Mouse (Mus musculus) midbrain, embryonic 14.5 days (tissue): ENCODE measurements around the gene Dnajc30. TPM values are rescaled to one million over a fixed set of nuclear protein-coding genes. Genes with fewer than 3 reads are reported as not detected.
A peak's percentile ranks its signal among the peaks of the same experiment; 100 is the strongest.

Experiments
- ATAC-seq: fragments of 200-750 bp; cut with Nextera tagmentation; 2 replicates; pipeline ENCODE4 v1.8.0; 2017; ENCODE audit warnings: moderate number of reproducible peaks, moderate library complexity; ENCODE audit not compliant: low FRiP score, low TSS enrichment
- DNase-seq: peaks from one replicate; pipeline ENCODE4 v3.0.0-alpha.2; 2015
- H3K27ac ChIP-seq: fragments of 300-500 bp; sonication (generic); replicated peaks from 2 replicates; pipeline ENCODE4 v1.5.1; 2014; ENCODE audit warnings: mild to moderate bottlenecking, low read depth, low read length, moderate library complexity
- H3K27me3 ChIP-seq: fragments of 300-500 bp; sonication (generic); 2 replicates; pipeline ENCODE4 v1.6.1; 2014; ENCODE audit warnings: low read length, control low read depth, mixed read lengths; ENCODE audit not compliant: control insufficient read depth, insufficient read depth
- H3K36me3 ChIP-seq: fragments of 300-500 bp; sonication (generic); 2 replicates; pipeline ENCODE4 v1.6.1; 2014; ENCODE audit warnings: low read length, control low read depth; ENCODE audit not compliant: control insufficient read depth, insufficient read depth
- H3K4me1 ChIP-seq: fragments of 300-500 bp; sonication (generic); 2 replicates; pipeline ENCODE4 v1.6.1; 2014; ENCODE audit warnings: mild to moderate bottlenecking, antibody characterized with exemption, low read length, control low read depth; ENCODE audit not compliant: control insufficient read depth, insufficient read depth
- H3K4me2 ChIP-seq: fragments of 300-500 bp; sonication (generic); 2 replicates; pipeline ENCODE4 v1.6.1; 2014; ENCODE audit warnings: mild to moderate bottlenecking, low read length, moderate library complexity
- H3K4me3 ChIP-seq: fragments of 300-500 bp; sonication (generic); replicated peaks from 2 replicates; pipeline ENCODE4 v1.5.1; 2014; ENCODE audit warnings: low read depth, low read length
- H3K9ac ChIP-seq: fragments of 300-500 bp; sonication (generic); replicated peaks from 2 replicates; pipeline ENCODE4 v1.6.1; 2014; ENCODE audit warnings: mild to moderate bottlenecking, low read length, moderate library complexity
- H3K9me3 ChIP-seq: fragments of 300-500 bp; sonication (generic); 2 replicates; pipeline ENCODE4 v1.6.1; 2016; ENCODE audit warnings: low read length, control low read depth, mixed read lengths; ENCODE audit not compliant: control insufficient read depth
- WGBS: fragments of 180-500 bp; shearing (Covaris S2); extraction: QIAGEN DNeasy Blood & Tissue Kit; methylation state at CpG from one replicate; pipeline ENCODE4 v1.1.7; 2014; 5-methylcytosine and 5-hydroxymethylcytosine counted together
- polyA plus RNA-seq: library from polyadenylated mRNA; unstranded; fragments of >200 nt; fragmentation: Nextera tagmentation; extraction: Ambion mirVana; gene quantifications from 2 replicates; pipeline ENCODE4 v1.2.1, GENCODE M21; 2014

The Dnajc30 gene
- polyA plus RNA-seq = 47.3 and 49.3 TPM in 2 replicates

DNA sequence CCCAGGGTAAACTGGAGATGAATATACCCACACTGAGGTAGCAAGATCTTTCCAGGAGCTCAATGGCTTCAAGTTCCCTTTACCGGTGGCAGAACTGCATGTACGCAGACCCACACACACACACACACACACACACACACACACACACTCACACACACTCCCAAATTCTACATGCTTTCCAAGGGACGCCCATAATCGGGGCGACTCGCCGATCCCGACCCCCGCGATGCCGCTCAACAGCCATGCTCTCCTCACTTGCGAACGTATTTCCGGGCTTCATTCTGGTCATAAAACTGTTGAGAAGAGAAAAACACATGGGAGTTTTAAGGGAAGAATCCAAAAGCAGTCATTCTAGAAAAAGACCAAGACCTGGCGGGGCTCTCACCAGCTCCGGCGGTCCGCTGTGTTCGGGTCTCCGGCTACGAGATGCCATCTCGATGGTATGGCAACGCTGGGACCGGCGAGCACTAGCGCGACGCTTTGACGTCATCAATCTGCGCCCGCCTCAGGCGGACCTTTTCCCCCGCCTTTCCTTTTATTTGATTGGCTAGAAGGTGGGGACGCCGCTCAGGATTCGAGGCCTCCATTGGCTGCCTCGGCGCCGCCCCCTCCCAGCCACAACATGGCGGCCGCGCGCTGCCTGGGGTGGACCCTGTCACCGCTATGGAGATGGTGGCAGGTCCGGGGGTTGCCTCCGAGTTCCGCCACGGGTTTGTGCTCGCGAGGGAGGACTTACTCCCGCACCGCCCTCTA lies at the start of gene Dnajc30:
Gene Dnajc30 (plus strand): TSS at position 574 of the 753 bp plus-strand sequence.
- Histone ChIP-seq H3K36me3 (peaks cover 33% of the 10 kb centered on the region), H3K4me2 (peak within 1 kb of the TSS; percentile 90), H3K27me3 (no peaks in the 10 kb centered on the region), H3K27ac (peak within 1 kb of the TSS; percentile 74), H3K4me3 (peak within 1 kb of the TSS; percentile 88), H3K9me3 (no peaks in the 10 kb centered on the region), H3K9ac (peak within 1 kb of the TSS; percentile 81), H3K4me1 (peaks cover 13% of the 10 kb centered on the region)
- WGBS = under 1% methylated on average over 52 of the region's 52 CpGs
- DNase-seq = peak; percentile 100
- peak; percentile 95 for ATAC-seq

- peak; percentile 88 for DNase-seq
- no peaks in the 10 kb centered on the region for H3K36me3 ChIP-seq
- H3K4me3 ChIP-seq = no peak overlapping the region
- H3K9ac ChIP-seq = no peak overlapping the region
- no peak for ATAC-seq
- peaks cover 9% of the 10 kb centered on the region for H3K4me1 ChIP-seq
- 14% methylated on average over 7 of the region's 7 CpGs for WGBS
- H3K27me3 ChIP-seq = no peaks in the 10 kb centered on the region
- H3K27ac ChIP-seq = no peak overlapping the region
- H3K4me2 ChIP-seq = no peak overlapping the region
- H3K9me3 ChIP-seq = no peaks in the 10 kb centered on the region
Observed at GRCm38 (mm10) chr5:135015497-135015896, 48.5 kb upstream of the Dnajc30 start.

DNA sequence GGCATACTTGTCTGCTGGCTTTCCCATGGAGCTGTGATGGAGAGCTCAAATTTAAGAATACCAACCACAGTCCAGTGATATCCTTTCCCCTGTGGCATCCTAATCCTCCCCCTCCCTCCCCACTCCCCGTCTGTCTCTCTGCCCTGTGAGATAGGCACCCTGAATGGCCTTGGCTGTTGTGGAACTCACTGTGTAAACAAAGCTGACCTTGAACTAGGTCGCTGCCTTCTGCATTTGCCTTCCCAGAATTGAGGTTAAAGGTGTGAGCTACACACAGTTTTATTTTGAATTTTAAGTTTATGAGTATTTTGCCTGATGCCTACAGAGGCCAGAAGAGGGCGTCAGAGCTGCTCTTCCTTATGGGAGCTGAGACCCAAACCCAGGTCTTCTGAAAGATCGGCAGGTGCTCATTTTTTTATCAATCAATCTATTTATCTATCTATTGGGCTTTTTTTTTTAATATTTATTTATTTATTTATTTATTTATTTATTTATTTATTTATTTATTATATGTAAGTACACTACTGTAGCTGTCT lies 47.7 kb upstream of the Dnajc30 start:
- no peak overlapping the region for H3K4me3 ChIP-seq
- 64% methylated on average over 4 of the region's 4 CpGs for WGBS
- peaks cover 5% of the 10 kb centered on the region; the same call in 1 of the 2 replicates for H3K4me1 ChIP-seq
- ATAC-seq = no peak
- no peaks in the 10 kb centered on the region for H3K9me3 ChIP-seq
- no peak for DNase-seq
- no peak overlapping the region for H3K9ac ChIP-seq
- H3K27ac ChIP-seq = no peak overlapping the region
- H3K4me2 ChIP-seq = no peak overlapping the region
- H3K27me3 ChIP-seq = no peaks in the 10 kb centered on the region
- H3K36me3 ChIP-seq = no peaks in the 10 kb centered on the region

DNA sequence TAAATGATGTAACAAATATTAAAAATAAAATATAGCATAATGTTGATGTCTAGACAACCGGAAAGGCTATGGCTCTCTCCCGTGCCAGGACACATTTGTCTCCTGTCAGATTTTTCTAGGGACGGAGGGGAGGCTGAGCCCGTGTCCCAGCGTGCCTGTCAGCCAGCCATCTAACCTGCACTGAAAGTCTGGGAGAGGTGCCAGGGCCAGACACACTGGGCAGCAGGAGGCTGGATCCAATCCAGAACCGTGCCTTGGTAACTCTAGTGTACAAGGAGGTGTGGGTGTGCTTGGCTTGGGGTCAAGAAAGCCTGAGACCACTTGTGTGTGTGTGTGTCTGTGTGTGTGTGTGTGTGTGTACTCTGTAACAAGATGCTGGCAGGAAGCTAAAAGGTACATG lies 42.2 kb upstream of the Dnajc30 start:
- H3K9me3 ChIP-seq = no peaks in the 10 kb centered on the region
- H3K4me1 ChIP-seq = peaks cover 14% of the 10 kb centered on the region
- H3K4me2 ChIP-seq = no peak overlapping the region
- no peak overlapping the region for H3K9ac ChIP-seq
- no peaks in the 10 kb centered on the region for H3K36me3 ChIP-seq
- DNase-seq = peak; percentile 80
- ATAC-seq = no peak
- 74% methylated on average over 6 of the region's 6 CpGs for WGBS
- H3K27ac ChIP-seq = no peak overlapping the region
- no peak overlapping the region for H3K4me3 ChIP-seq
- H3K27me3 ChIP-seq = no peaks in the 10 kb centered on the region

DNA sequence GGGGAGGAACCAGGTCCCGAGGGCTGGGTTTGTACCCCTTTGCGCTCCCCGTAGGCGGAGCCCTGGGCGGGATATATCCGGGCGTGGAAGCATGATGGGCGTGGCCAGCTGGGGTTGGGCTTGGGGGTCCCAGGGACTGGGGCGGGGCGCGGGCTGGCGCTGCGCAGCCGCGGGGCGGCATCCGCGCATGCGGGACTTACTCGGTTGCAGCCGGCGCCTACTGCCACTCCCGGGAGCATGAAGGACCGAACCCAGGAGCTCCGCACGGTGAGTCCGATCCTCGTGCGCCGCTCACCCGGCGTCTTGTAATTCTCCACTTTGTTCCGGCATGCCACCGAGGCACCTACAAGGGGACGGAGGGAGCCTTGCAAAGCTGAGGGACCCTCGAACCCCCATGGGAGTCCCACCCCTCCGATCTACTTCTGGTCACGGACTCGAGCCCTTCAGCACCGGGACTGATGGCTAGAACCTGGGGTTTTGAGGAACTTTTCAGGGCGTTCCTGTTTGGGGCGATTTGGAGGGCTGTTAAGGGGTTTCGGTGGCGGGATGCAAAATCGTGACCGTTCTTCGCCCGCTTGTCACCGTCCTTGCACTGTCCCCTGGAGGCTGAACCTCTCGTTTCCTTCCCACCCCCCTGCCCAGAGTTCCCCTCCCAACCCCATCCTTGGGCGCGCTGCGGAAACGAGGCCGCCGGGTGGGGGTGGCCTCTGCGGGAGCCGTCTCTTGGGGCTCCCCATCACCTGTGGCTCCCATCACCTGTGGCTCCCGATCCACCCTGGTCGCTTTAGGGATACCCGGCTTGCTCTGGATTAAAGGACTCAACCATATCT lies 40.4 kb upstream of the Dnajc30 start, which contains the start of gene Stx1a:
Gene Stx1a (plus strand): TSS at position 139 of the 830 bp plus-strand sequence.
- under 1% methylated on average over 60 of the region's 61 CpGs for WGBS
- Histone ChIP-seq H3K4me2 (peak within 1 kb of the TSS; percentile 91), H3K4me1 (peaks cover 14% of the 10 kb centered on the region), H3K27ac (peak within 1 kb of the TSS; percentile 49; the same call in 1 of the 2 replicates), H3K36me3 (no peaks in the 10 kb centered on the region), H3K4me3 (peak within 1 kb of the TSS; percentile 61), H3K9ac (peak within 1 kb of the TSS; percentile 68), H3K27me3 (no peaks in the 10 kb centered on the region), H3K9me3 (no peaks in the 10 kb centered on the region)
- DNase-seq (peak; percentile 94), ATAC-seq (peak; percentile 93)

DNA sequence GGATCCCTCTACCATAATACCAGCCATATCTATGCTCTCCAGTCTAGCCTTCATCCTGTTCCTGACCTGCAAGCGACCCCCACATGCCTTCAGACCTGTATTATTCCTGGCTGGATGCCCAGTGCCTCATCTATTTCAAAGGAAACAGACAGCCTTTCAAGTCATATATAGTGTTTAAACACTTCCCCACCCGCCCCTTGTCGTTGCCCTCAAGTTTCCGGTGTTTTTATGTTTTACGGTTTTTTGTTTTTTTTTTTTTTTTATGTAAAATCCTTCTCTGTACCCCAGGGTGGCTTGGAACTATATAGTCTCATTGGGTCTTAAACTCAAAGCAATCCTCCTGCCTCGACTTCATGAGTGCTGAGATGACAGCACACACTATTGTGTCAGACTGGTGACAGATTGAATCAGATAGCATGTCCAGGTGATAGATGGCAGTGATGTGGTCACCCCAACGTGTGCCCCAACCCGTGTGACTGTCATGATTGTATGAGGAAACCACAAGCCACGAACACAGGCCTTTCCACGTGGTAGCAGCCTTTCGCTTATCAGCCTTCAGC lies 39.3 kb upstream of the Dnajc30 start:
- no peaks in the 10 kb centered on the region for H3K27me3 ChIP-seq
- DNase-seq = no peak
- no peaks in the 10 kb centered on the region for H3K36me3 ChIP-seq
- no peak overlapping the region for H3K4me3 ChIP-seq
- H3K4me1 ChIP-seq = peaks cover 14% of the 10 kb centered on the region
- H3K27ac ChIP-seq = no peak overlapping the region
- 85% methylated on average over 11 of the region's 11 CpGs for WGBS
- H3K9ac ChIP-seq = no peak overlapping the region
- H3K9me3 ChIP-seq = no peaks in the 10 kb centered on the region
- H3K4me2 ChIP-seq = peak overlapping the region; percentile 91
- ATAC-seq = no peak

GRCm38 (mm10) chr5:135025899-135026298 lies 38.1 kb upstream of the Dnajc30 start:
- ATAC-seq = no peak
- no peak overlapping the region for H3K27ac ChIP-seq
- H3K4me3 ChIP-seq = no peak overlapping the region
- H3K4me1 ChIP-seq = peaks cover 14% of the 10 kb centered on the region
- peak overlapping the region; percentile 17; the same call in 1 of the 2 replicates for H3K4me2 ChIP-seq
- H3K27me3 ChIP-seq = no peaks in the 10 kb centered on the region
- H3K9me3 ChIP-seq = no peaks in the 10 kb centered on the region
- H3K9ac ChIP-seq = no peak overlapping the region; the same call in 1 of the 2 replicates
- 22% methylated on average over 7 of the region's 7 CpGs for WGBS
- no peak for DNase-seq
- H3K36me3 ChIP-seq = no peaks in the 10 kb centered on the region

- Histone ChIP-seq H3K9ac (no peak overlapping the region), H3K9me3 (no peaks in the 10 kb centered on the region), H3K27me3 (no peaks in the 10 kb centered on the region), H3K36me3 (no peaks in the 10 kb centered on the region), H3K4me1 (peaks cover 8% of the 10 kb centered on the region), H3K4me3 (no peak overlapping the region), H3K27ac (no peak overlapping the region), H3K4me2 (no peak overlapping the region)
- ATAC-seq (no peak), DNase-seq (no peak)
- WGBS = 59% methylated on average over 18 of the region's 18 CpGs
Observed at GRCm38 (mm10) chr5:135029007-135029854, 34.8 kb upstream of the Dnajc30 start.
